In the genomic region with DNA sequence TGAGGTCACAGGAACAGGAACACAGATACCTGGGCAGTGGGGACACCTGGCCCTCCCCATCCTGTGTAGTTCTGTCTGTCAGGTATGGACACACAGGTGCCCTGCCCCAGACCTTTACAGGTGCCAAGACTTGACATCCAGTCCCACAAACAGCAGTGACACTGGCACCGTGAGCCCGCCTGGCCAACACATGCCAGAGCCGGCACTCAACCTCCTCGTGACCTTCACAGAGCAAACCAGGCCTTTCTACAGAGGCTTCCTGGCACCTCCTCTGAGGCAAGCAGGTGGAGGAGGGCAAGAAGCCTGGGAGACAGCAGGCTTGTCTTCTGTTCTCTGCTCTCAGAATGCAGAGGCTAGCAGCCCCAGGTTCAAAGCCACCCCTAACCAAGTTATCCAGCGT, we compare ENCODE assay signal across 12 mouse cellular contexts. TPM values are rescaled to one million over a fixed set of nuclear protein-coding genes. Genes with fewer than 3 reads are reported as not detected.
DNase-seq lines count a peak whose midpoint lies in the region; ATAC-seq and TF ChIP-seq lines count a peak whose summit lies in the region.
"Had no signal": no experiment of that assay in that cellular context is flagged by ENCODE, and none has a peak within 500 bp of the region (broad histone marks: within the 10 kb centered on the region; RNA-seq: fewer than 3 reads in every experiment).

No protein-coding gene starts in this region.

- intact Hi-C loops in gastrocnemius, adult 2 months (cut with DNase I): loop anchor here (2.0 kb wide), 1 partner anchor 35 kb away; no protein-coding TSS in a partner anchor
- intact Hi-C loops in gastrocnemius, postnatal 36 days (cut with DNase I): no loop called here
- intact Hi-C loops in heart, postnatal 36 days (cut with DNase I): no loop called here
- intact Hi-C loops in left cerebral cortex, postnatal 4 days (cut with DNase I): no loop called here

- ATAC-seq in kidney, embryonic 15.5 days (replicated peaks; ENCODE audit: low FRiP score): no peak

- no peak for TF ChIP-seq CTCF in gastrocnemius, adult 2 months (IDR thresholded peaks at IDR 0.05)

- H3K27ac ChIP-seq in gastrocnemius, adult 2 months: peak overlapping the region; percentile 95
- no peak overlapping the region for H3K27ac ChIP-seq in kidney, embryonic 15.5 days
- H3K27ac ChIP-seq: lung, embryonic 15.5 days; neural tube, embryonic 12.5 days had no signal

- WGBS in kidney, embryonic 15.5 days: 87% methylated on average over 5 of the region's 5 CpGs

- peak; percentile 85 for DNase-seq in gastrocnemius, adult 2 months
- DNase-seq in gastrocnemius, postnatal 10 days: no peak
- peak; percentile 30 to 33 for DNase-seq in kidney, postnatal 36 days
- DNase-seq in gastrocnemius, postnatal 36 days: peak; percentile 41 to 45
- DNase-seq in heart, postnatal 36 days: peak; percentile 23 to 47
- no peak for DNase-seq in retina, embryonic 14.5 days (ENCODE audit: low spot score)
- no peak for DNase-seq in left cerebral cortex, postnatal 4 days

- no peaks in the 10 kb centered on the region for H3K9me3 ChIP-seq in kidney, embryonic 15.5 days (replicated peaks)
- H3K9me3 ChIP-seq: G1E; lung, embryonic 15.5 days; megakaryocyte, embryonic 14.5 days; neural tube, embryonic 12.5 days had no signal

- peak overlapping the region; percentile 85 for H3K4me3 ChIP-seq in gastrocnemius, adult 2 months
- no peak overlapping the region for H3K4me3 ChIP-seq in kidney, embryonic 15.5 days (replicated peaks)
- H3K4me3 ChIP-seq: lung, embryonic 15.5 days; megakaryocyte, embryonic 14.5 days; neural tube, embryonic 12.5 days had no signal

- no peaks in the 10 kb centered on the region for H3K36me3 ChIP-seq in kidney, embryonic 15.5 days
- H3K36me3 ChIP-seq: G1E; lung, embryonic 15.5 days; neural tube, embryonic 12.5 days had no signal

- peaks cover 44% of the 10 kb centered on the region for H3K4me1 ChIP-seq in kidney, embryonic 15.5 days

- no peaks in the 10 kb centered on the region for H3K27me3 ChIP-seq in kidney, embryonic 15.5 days
- H3K27me3 ChIP-seq: lung, embryonic 15.5 days; megakaryocyte, embryonic 14.5 days had no signal

- no peak overlapping the region for H3K9ac ChIP-seq in kidney, embryonic 15.5 days
- H3K9ac ChIP-seq: lung, embryonic 15.5 days; neural tube, embryonic 12.5 days had no signal

- H3K4me2 ChIP-seq in kidney, embryonic 15.5 days: no peak overlapping the region
- H3K4me2 ChIP-seq: lung, embryonic 15.5 days; neural tube, embryonic 12.5 days had no signal

RNA-seq across cellular contexts. Expression of a gene that starts 19.9 kb away (rescaled TPM):
- total RNA-seq in gastrocnemius, adult 2 months (2021): 10 to 100 TPM; 39.0 to 66.8 TPM
- 10 to 100 TPM; 22.1 to 23.2 TPM for total RNA-seq in gastrocnemius, postnatal 10 days (2021)
- polyA plus RNA-seq in kidney, embryonic 15.5 days (2015; fragmentation: Nextera tagmentation; extraction: Ambion mirVana): 12.6 and 12.7 TPM in 2 replicates
- total RNA-seq in gastrocnemius, postnatal 36 days (2021): 10 to 100 TPM; 42.2 to 53.9 TPM
- total RNA-seq in heart, postnatal 36 days (2021): 10 to 100 TPM; 45.9 to 52.0 TPM
- 10 to 100 TPM; 44.4 to 47.3 TPM for total RNA-seq in left cerebral cortex, postnatal 4 days (2021)

RNA-seq across cellular contexts. Expression of a gene that starts 35.7 kb away (rescaled TPM):
- 100 to 1,000 TPM; 116 to 139 TPM for total RNA-seq in gastrocnemius, adult 2 months (2021)
- total RNA-seq in gastrocnemius, postnatal 10 days (2021): 100 to 1,000 TPM; 138 to 151 TPM
- 332 and 351 TPM in 2 replicates for polyA plus RNA-seq in kidney, embryonic 15.5 days (2015; fragmentation: Nextera tagmentation; extraction: Ambion mirVana)
- 100 to 1,000 TPM; 123 to 126 TPM for total RNA-seq in gastrocnemius, postnatal 36 days (2021)
- 100 to 1,000 TPM; 157 to 165 TPM for total RNA-seq in heart, postnatal 36 days (2021)
- 100 to 1,000 TPM; 125 TPM for total RNA-seq in left cerebral cortex, postnatal 4 days (2021)

RNA-seq across cellular contexts. Expression of a gene that starts 53.7 kb away (rescaled TPM):
- total RNA-seq in gastrocnemius, adult 2 months (2021): 10 to 100 TPM; 51.3 to 62.3 TPM
- total RNA-seq in gastrocnemius, postnatal 10 days (2021): 10 to 100 TPM; 59.6 to 60.9 TPM
- 55.1 and 64.2 TPM in 2 replicates for polyA plus RNA-seq in kidney, embryonic 15.5 days (2015; fragmentation: Nextera tagmentation; extraction: Ambion mirVana)
- total RNA-seq in gastrocnemius, postnatal 36 days (2021): 10 to 100 TPM; 56.5 to 58.3 TPM
- 10 to 100 TPM; 41.9 to 43.1 TPM for total RNA-seq in heart, postnatal 36 days (2021)
- total RNA-seq in left cerebral cortex, postnatal 4 days (2021): 10 to 100 TPM; 49.0 to 50.8 TPM

RNA-seq across cellular contexts. Expression of a gene that starts 54.4 kb away (rescaled TPM):
- total RNA-seq in gastrocnemius, adult 2 months (2021): 1 to 10 TPM; 4.4 to 5.9 TPM
- 1 to 10 TPM; 5.1 to 7.6 TPM for total RNA-seq in gastrocnemius, postnatal 10 days (2021)
- 12.7 and 15.5 TPM in 2 replicates for polyA plus RNA-seq in kidney, embryonic 15.5 days (2015; fragmentation: Nextera tagmentation; extraction: Ambion mirVana)
- 1 to 10 TPM; 4.2 to 4.4 TPM for total RNA-seq in gastrocnemius, postnatal 36 days (2021)
- total RNA-seq in heart, postnatal 36 days (2021): 1 to 10 TPM; 8.2 to 9.6 TPM
- total RNA-seq in left cerebral cortex, postnatal 4 days (2021): 10 to 100 TPM; 16.1 to 16.7 TPM

Comparison
In these comparisons a context has a peak if more than half of its experiments do, and no peak if none do; other contexts are left out.
1. DNase-seq: peak in gastrocnemius, adult 2 months (single experiment), kidney, postnatal 36 days (2 of 2), gastrocnemius, postnatal 36 days (2 of 2) and heart, postnatal 36 days (2 of 2); none in gastrocnemius, postnatal 10 days (single experiment), retina, embryonic 14.5 days (single experiment) and left cerebral cortex, postnatal 4 days (single experiment).